Mouse (Mus musculus) E14TG2a.4 (cell line): ENCODE measurements around the gene Rbl1.

ENCODE experiments used
- CTCF ChIP-seq: conservative IDR thresholded peaks from 2 replicates; pipeline ENCODE4 v1.5.1; 2014; ENCODE audit warnings: low read length
- NANOG ChIP-seq: IDR thresholded peaks from 2 replicates; pipeline ENCODE4 v1.6.1; 2014; ENCODE audit warnings: borderline replicate concordance, low read length, mixed read lengths

DNA sequence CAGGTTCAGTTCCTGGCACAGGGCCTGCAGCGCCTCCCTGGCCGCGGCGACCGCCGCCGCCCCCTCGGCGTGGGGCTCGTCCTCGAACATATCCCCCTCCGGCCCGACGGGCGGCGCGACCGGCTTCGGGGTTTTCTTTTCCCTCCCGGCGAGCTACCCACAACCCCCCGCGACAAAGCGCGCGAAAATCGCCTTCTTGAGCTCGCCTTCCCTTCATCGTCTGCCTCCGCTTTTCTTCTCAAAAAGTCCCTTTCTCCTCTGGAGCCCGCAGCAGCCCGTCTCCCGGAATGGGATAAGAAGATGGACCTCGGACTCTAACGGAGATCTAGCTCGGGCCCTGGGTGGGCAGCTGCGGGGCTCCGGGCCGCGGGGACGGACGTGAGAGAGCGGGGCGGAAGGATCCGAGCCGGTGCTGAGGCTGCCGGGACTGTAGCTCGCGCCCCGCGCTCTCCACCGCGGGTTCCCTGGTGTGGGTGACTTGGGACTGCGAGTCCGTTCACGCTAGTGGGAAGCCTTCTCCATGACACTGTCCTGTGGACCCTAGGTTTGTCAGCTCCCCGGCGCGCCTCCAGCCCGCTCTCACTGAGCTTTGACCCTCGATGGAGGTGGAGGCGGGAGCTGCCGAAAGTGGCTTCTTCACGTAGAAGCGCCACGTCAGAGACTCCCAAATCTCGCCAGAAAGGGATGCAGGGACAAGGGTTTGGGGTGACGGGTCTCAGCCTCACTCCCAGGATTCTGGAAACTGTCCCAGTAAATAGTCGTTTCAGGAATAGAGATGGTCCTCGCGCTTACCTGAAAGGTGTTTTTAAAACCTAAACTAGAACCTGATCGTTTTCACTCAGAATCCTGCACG is at the start of gene Rbl1:
- TF ChIP-seq CTCF (no peak), NANOG (no peak)
